Mouse (Mus musculus): Measurements from ENCODE around the gene Nat8f5.
"Not testable (repeated sequence)": the region's sequence is repeated elsewhere in the genome, so short reads cannot be mapped to it uniquely, and the experiment has no call there.

Nat8f5 gene

DNA sequence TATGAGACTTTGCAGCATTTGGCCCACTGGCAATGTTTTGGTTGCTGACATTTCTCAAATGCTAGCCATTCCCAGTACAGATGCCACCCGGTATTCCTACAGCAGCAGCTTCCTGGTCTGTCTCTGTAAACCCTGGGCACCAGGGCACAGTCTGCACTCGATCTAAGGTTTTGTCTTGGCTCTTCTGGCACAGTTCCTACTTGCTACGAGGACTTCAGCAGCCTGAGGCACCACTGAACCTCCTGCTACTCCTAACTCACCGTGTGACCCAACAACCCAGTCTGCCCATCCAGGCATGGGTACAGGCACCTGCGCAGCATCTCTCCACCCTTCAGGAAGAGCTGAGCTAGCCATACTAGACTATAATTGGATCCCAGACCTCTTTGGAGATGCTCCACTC lies 15.3 kb upstream of the Nat8f5 start:
- not testable (repeated sequence) for DNase-seq (ENCODE audit: low read depth, low spot score)

GRCm38 (mm10) chr6:85835104-85835503 lies 14.3 kb upstream of the Nat8f5 start:
- not testable (repeated sequence) for DNase-seq (ENCODE audit: low read depth, low spot score)

DNA sequence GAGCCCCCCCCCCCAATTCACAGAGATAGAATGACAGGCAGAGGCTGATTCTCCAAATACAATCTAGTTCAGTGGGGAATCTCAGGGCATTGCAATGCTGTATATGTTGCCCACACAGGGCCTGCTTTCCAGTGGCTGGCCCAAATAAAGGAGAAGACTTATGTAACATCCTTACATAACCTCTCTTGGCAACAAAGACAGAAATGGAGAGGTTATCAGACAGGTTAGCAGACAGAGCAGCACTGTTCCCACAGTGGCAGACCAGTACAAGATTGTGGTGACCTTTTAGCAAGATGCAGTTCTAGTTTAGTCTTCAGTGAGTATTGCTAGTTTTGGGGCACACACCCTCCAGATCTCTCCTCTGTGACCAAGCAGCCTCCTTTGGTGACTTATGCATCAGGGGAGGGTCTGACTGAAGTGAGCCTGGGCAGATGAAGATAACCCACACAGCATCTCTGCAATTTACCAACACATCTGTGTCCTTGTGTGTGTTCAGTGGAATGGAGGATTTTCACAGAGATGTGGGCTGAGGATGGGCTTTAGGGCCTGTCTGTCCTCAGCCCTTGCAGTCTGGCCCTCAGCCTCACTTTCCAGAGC lies 13.8 kb upstream of the Nat8f5 start:
- DNase-seq (ENCODE audit: low read depth, low spot score) = not testable (repeated sequence)

DNA sequence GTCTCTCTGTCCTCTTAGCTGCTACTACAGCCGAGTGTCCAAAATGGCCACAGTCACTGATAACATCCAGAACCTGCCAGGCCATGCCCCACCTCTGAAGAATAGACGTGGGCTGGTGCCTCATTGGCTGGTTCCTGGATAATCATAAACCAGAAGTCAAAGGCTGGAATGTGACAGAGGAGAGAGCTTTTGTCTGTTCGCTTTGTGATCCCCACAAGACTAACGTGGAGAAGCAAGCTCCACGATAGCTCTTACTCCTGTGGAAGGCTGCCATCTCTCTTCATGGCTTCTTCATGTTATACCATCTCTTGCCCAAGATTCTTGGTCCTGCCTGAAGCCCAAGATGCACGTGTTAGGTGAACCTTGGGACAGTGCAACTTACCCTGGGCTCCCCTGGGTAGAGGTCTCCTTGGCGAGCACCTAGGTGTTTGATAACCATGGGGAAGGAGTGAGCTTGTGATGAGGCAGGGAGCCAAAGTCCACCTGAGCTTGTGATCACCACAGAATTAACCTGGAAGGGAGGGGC lies 11.1 kb upstream of the Nat8f5 start, which contains the start of gene Nat8:
Gene Nat8 (minus strand): TSS at position 287 of the 526 bp plus-strand sequence.
- no peak for DNase-seq (ENCODE audit: low read depth, low spot score)

DNA sequence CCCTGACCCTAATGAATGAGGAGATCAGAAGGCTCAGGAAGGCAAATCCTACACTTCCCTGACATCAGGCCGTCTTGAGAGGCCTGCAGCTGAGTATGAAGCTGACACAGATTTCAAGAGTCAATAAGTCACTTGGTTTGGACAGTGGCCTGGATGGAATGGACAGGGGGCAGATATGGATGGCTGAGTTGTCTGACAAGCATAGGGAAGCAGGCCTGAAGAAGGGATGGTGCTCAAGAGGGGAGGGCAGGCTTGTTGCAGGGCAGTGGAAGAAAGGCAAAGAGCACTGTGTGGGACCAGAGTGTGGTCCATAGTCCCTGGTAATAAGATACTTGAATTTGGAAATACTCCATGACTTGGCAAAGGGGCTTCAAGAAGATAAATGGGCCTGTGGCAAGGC lies 8.7 kb upstream of the Nat8f5 start:
- no peak for DNase-seq (ENCODE audit: low read depth, low spot score)

- DNase-seq (ENCODE audit: low read depth, low spot score) = no peak
These were observed 5.1 kb upstream of the Nat8f5 start for GRCm38 (mm10) chr6:85825886-85826285.

GRCm38 (mm10) chr6:85823382-85824090 lies 2.8 kb upstream of the Nat8f5 start:
- no peak for DNase-seq (ENCODE audit: low read depth, low spot score)

DNA sequence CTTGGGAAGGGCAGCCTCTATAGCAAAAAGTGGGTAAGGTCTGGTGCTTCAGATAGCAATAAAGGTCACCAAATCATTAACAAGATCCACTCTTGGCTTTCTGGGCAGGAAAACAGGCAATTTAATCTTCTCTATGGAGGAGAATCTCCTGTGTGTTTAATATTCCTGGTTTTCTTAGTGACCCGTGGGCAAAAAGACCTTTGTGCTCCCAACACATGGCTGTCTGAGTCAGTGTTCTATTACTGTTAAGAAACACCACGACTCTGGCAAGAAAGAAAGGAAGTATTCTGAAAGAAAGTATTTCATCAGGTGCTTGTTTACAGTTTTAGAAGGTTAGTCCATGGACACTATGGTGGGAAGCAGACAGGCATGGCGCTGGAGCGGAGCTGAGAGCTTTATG lies 1.5 kb upstream of the Nat8f5 start:
- no peak for DNase-seq (ENCODE audit: low read depth, low spot score)

- no peak for DNase-seq (ENCODE audit: low read depth, low spot score)
These were observed 2.4 kb downstream of the Nat8f5 start for GRCm38 (mm10) chr6:85818338-85818737.

- DNase-seq (ENCODE audit: low read depth, low spot score) = no peak
These were observed 7.4 kb downstream of the Nat8f5 start for GRCm38 (mm10) chr6:85813339-85813738.

GRCm38 (mm10) chr6:85810942-85811537 lies 9.7 kb downstream of the Nat8f5 start:
- DNase-seq (ENCODE audit: low read depth, low spot score) = not testable (repeated sequence)

- DNase-seq (ENCODE audit: low read depth, low spot score) = not testable (repeated sequence)
These were observed 10.3 kb downstream of the Nat8f5 start for GRCm38 (mm10) chr6:85810514-85810913.

DNA sequence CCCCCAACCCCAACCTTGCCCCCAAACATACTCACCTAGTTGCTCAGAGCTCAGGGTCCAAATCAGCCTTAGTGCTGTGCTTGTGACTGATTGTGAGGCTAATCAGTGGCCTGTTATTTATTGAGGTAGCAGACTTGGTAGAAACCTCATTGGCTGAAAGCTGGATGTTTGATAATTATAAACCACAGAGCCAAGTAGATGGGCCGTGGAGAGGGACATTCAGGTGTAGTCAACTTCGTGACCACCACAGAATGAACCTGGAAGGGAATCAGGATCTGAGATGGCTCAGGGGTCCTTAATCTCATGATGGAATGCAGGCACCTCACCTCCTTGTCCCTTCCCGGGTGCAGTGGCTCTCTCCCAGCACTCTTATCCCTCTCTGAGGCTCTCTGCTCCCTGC lies 11.0 kb downstream of the Nat8f5 start:
- DNase-seq (ENCODE audit: low read depth, low spot score) = not testable (repeated sequence)

DNA sequence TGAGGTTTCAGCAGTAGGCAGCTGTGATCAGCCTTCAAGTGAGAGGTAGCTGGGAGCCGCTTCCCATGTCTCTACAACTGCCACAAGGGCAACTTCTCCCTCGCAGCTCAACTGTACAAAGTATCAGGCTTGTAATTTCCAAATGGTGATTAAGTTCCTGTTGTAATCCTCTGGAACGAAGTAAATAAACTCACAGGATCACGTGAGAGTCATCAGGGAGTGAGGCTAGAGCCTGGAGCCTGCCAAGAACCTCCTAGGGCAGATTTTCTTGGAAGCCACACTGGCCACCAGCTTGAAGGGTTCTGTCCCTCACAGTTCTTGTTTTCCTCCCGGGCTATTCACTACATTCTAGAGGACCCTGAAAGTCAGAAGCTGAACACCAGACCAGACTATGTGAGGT lies 17.6 kb downstream of the Nat8f5 start:
- not testable (repeated sequence) for DNase-seq (ENCODE audit: low read depth, low spot score)
